15 mouse cellular contexts compared by ENCODE assay signal in genomic region chr1:63770309-63770708, GRCm38 (mm10). TPM values are rescaled to one million over a fixed set of nuclear protein-coding genes. Genes with fewer than 3 reads are reported as not detected.
DNase-seq lines count a peak whose midpoint lies in the region; ATAC-seq and TF ChIP-seq lines count a peak whose summit lies in the region.
"Had no signal": no experiment of that assay in that cellular context is flagged by ENCODE, and none has a peak within 500 bp of the region (broad histone marks: within the 10 kb centered on the region; RNA-seq: fewer than 3 reads in every experiment).

No protein-coding gene starts in this region.

- no peaks in the 10 kb centered on the region for H3K27me3 ChIP-seq in kidney, postnatal 0 days (ENCODE audit: insufficient read depth, low read length)
- H3K27me3 ChIP-seq: stomach, embryonic 15.5 days had no signal

- no peak overlapping the region for H3K4me2 ChIP-seq in kidney, postnatal 0 days (ENCODE audit: low read length)
- H3K4me2 ChIP-seq: stomach, embryonic 15.5 days had no signal

- H3K27ac ChIP-seq in kidney, postnatal 0 days: no peak overlapping the region
- H3K27ac ChIP-seq: stomach, embryonic 15.5 days had no signal

- no peaks in the 10 kb centered on the region for H3K4me1 ChIP-seq in kidney, postnatal 0 days (replicated peaks; ENCODE audit: insufficient read depth, low read length)
- H3K4me1 ChIP-seq: stomach, embryonic 15.5 days had no signal

- no peak for ATAC-seq in kidney, postnatal 0 days (replicated peaks; ENCODE audit: low FRiP score, low read depth)

- peak; percentile 52 for DNase-seq in kidney, postnatal 0 days (ENCODE audit: low spot score)
- DNase-seq in kidney, adult 11 months: no peak
- peak; percentile 83 for DNase-seq in brain, embryonic 18.5 days (ENCODE audit: low read depth, low spot score)
- peak; percentile 5 for DNase-seq in layer of hippocampus, adult 9-10 months (ENCODE audit: low spot score)
- peak; percentile 44 to 47 for DNase-seq in right cerebral cortex, adult 2 months (ENCODE audit: low spot score in 2 of 2)
- DNase-seq in heart, postnatal 25 days (ENCODE audit: low spot score): no peak
- no peak for DNase-seq in kidney, adult 9 months
- DNase-seq: adrenal gland, postnatal 10 days; cerebellum, adult 18-20 months; heart, adult 11 months; heart, postnatal 36 days; kidney, adult 8-10 months had no signal

- no peaks in the 10 kb centered on the region for H3K9me3 ChIP-seq in kidney, postnatal 0 days (replicated peaks; ENCODE audit: low read length)
- H3K9me3 ChIP-seq: stomach, embryonic 15.5 days had no signal

- no peak overlapping the region for H3K4me3 ChIP-seq in kidney, postnatal 0 days (replicated peaks; ENCODE audit: low read depth, low read length)
- H3K4me3 ChIP-seq: stomach, embryonic 15.5 days had no signal

- no peak overlapping the region for H3K9ac ChIP-seq in kidney, postnatal 0 days (ENCODE audit: low read depth, low read length)
- H3K9ac ChIP-seq: stomach, embryonic 15.5 days had no signal

- no peaks in the 10 kb centered on the region for H3K36me3 ChIP-seq in kidney, postnatal 0 days (ENCODE audit: insufficient read depth, low read length)
- H3K36me3 ChIP-seq: stomach, embryonic 15.5 days had no signal

- no peak for TF ChIP-seq CTCF in kidney, postnatal 0 days (IDR thresholded peaks at IDR 0.05; ENCODE audit: low read depth)

- 67% methylated on average over 7 of the region's 7 CpGs for WGBS in kidney, postnatal 0 days

- intact Hi-C loops in heart, postnatal 25 days (cut with DNase I): no loop called here

RNA-seq across cellular contexts. Expression of gene 4933402D24Rik, which starts 1.2 kb away (rescaled TPM):
- not detected in 2 replicates for polyA plus RNA-seq in kidney, postnatal 0 days (2015; fragmentation: Nextera tagmentation; extraction: Ambion mirVana)
- not detected for total RNA-seq in heart, postnatal 25 days (2021)
- total RNA-seq: adrenal gland, postnatal 10 days; heart, postnatal 36 days; megakaryocyte progenitor cell, adult 5-6 weeks had no signal
- polyA plus RNA-seq: liver, embryonic 16.5 days had no signal

RNA-seq across cellular contexts. Expression of gene Fastkd2, which starts 39.9 kb away (rescaled TPM):
- 52.2 and 54.5 TPM in 2 replicates for polyA plus RNA-seq in kidney, postnatal 0 days (2015; fragmentation: Nextera tagmentation; extraction: Ambion mirVana)
- total RNA-seq in heart, postnatal 25 days (2021): 10 to 100 TPM; 30.7 to 34.4 TPM

RNA-seq across cellular contexts. Expression of gene Mdh1b, which starts 40.2 kb away (rescaled TPM):
- 0.10 and 0.11 TPM in 2 replicates for polyA plus RNA-seq in kidney, postnatal 0 days (2015; fragmentation: Nextera tagmentation; extraction: Ambion mirVana)
- total RNA-seq in heart, postnatal 25 days (2021): not detected
- total RNA-seq: adrenal gland, postnatal 10 days; heart, postnatal 36 days; megakaryocyte progenitor cell, adult 5-6 weeks had no signal
- polyA plus RNA-seq: liver, embryonic 16.5 days had no signal

Comparison
In these comparisons a context has a peak if more than half of its experiments do, and no peak if none do; other contexts are left out.
1. DNase-seq: peak in kidney, postnatal 0 days (single experiment), brain, embryonic 18.5 days (single experiment), layer of hippocampus, adult 9-10 months (single experiment) and right cerebral cortex, adult 2 months (2 of 2); none in kidney, adult 11 months (single experiment), heart, postnatal 25 days (single experiment) and kidney, adult 9 months (single experiment).